Mouse (Mus musculus) heart, embryonic 11.5 days (tissue): Measurements from ENCODE around the gene Dnah2. TPM values are rescaled to one million over a fixed set of nuclear protein-coding genes. Genes with fewer than 3 reads are reported as not detected.

Experiments
- ATAC-seq: fragments of 200-750 bp; cut with Nextera tagmentation; replicated peaks from 2 replicates; pipeline ENCODE4 v1.8.0; 2017; ENCODE audit warnings: moderate library complexity; ENCODE audit not compliant: insufficient number of reproducible peaks, low FRiP score, low TSS enrichment
- H3K27ac ChIP-seq: fragments of 300-500 bp; sonication (generic); 2 replicates; pipeline ENCODE4 v1.5.1; 2014; ENCODE audit warnings: mild to moderate bottlenecking, low read depth, low read length
- H3K27me3 ChIP-seq: fragments of 300-500 bp; sonication (generic); 2 replicates; pipeline ENCODE4 v1.6.1; 2014; ENCODE audit warnings: mild to moderate bottlenecking, low read length, mixed read lengths; ENCODE audit not compliant: control insufficient read depth, insufficient read depth
- H3K36me3 ChIP-seq: fragments of 300-500 bp; sonication (generic); 2 replicates; pipeline ENCODE4 v1.6.1; 2014; ENCODE audit warnings: mild to moderate bottlenecking, low read length, moderate library complexity, mixed read lengths; ENCODE audit not compliant: control insufficient read depth, insufficient read depth
- H3K4me1 ChIP-seq: fragments of 300-500 bp; sonication (generic); 2 replicates; pipeline ENCODE4 v1.6.1; 2014; ENCODE audit warnings: low read length; ENCODE audit not compliant: control insufficient read depth, insufficient read depth
- H3K4me2 ChIP-seq: fragments of 300-500 bp; sonication (generic); 2 replicates; pipeline ENCODE4 v1.6.1; 2014; ENCODE audit warnings: mild to moderate bottlenecking, moderate library complexity
- H3K4me3 ChIP-seq: fragments of 300-500 bp; sonication (generic); 2 replicates; pipeline ENCODE4 v1.5.1; 2014; ENCODE audit warnings: low read depth, low read length
- H3K9ac ChIP-seq: fragments of 300-500 bp; sonication (generic); 2 replicates; pipeline ENCODE4 v1.6.1; 2014; ENCODE audit warnings: mild to moderate bottlenecking, low read depth, low read length, moderate library complexity
- H3K9me3 ChIP-seq: fragments of 300-500 bp; sonication (generic); replicated peaks from 2 replicates; pipeline ENCODE4 v1.6.1; 2016; ENCODE audit warnings: low read length; ENCODE audit not compliant: control insufficient read depth
- WGBS: fragments of 180-500 bp; shearing (Covaris S2); extraction: QIAGEN DNeasy Blood & Tissue Kit; methylation state at CpG from one replicate; pipeline ENCODE4 v1.1.7; 2014; ENCODE audit not compliant: insufficient replicate concordance; 5-methylcytosine and 5-hydroxymethylcytosine counted together
- polyA plus RNA-seq: library from polyadenylated mRNA; unstranded; fragments of >200 nt; fragmentation: Nextera tagmentation; extraction: Ambion mirVana; gene quantifications from 2 replicates; pipeline ENCODE4 v1.2.1, GENCODE M21; 2014

Gene Dnah2
- polyA plus RNA-seq = 0.20 and 1.3 TPM in 2 replicates

GRCm38 (mm10) chr11:69549060-69549656 lies at the start of gene Dnah2:
TSS of gene Dnah2 (minus strand) at chr11:69549110.
- Histone ChIP-seq H3K36me3 (no peaks in the 10 kb centered on the region), H3K4me1 (peaks cover 8% of the 10 kb centered on the region; the same call in 1 of the 2 replicates), H3K4me3 (no peak within 1 kb of the TSS), H3K9me3 (no peaks in the 10 kb centered on the region), H3K4me2 (no peak within 1 kb of the TSS), H3K27me3 (peaks cover 23% of the 10 kb centered on the region), H3K9ac (no peak within 1 kb of the TSS), H3K27ac (no peak within 1 kb of the TSS)
- WGBS = 41% methylated on average over 12 of the region's 12 CpGs
- no peak for ATAC-seq

GRCm38 (mm10) chr11:69594853-69595252 lies 45.9 kb upstream of the Dnah2 start:
- H3K9ac ChIP-seq = no peak overlapping the region
- peaks cover 8% of the 10 kb centered on the region for H3K4me1 ChIP-seq
- H3K9me3 ChIP-seq = no peaks in the 10 kb centered on the region
- no peak overlapping the region for H3K4me3 ChIP-seq
- WGBS = 95% methylated on average over 6 of the region's 6 CpGs
- ATAC-seq = no peak
- no peak overlapping the region for H3K27ac ChIP-seq
- H3K27me3 ChIP-seq = no peaks in the 10 kb centered on the region
- H3K4me2 ChIP-seq = no peak overlapping the region
- H3K36me3 ChIP-seq = peaks cover 12% of the 10 kb centered on the region

- Histone ChIP-seq H3K9ac (no peak overlapping the region), H3K36me3 (peaks cover 29% of the 10 kb centered on the region), H3K4me3 (no peak overlapping the region), H3K9me3 (no peaks in the 10 kb centered on the region), H3K27me3 (no peaks in the 10 kb centered on the region), H3K27ac (no peak overlapping the region), H3K4me1 (no peaks in the 10 kb centered on the region), H3K4me2 (no peak overlapping the region)
- no peak for ATAC-seq
- WGBS = 80% methylated on average over 4 of the region's 4 CpGs
Measured at GRCm38 (mm10) chr11:69592799-69593198, 43.9 kb upstream of the Dnah2 start.

GRCm38 (mm10) chr11:69591899-69592637 lies 43.2 kb upstream of the Dnah2 start:
- no peak overlapping the region for H3K4me3 ChIP-seq
- no peaks in the 10 kb centered on the region for H3K9me3 ChIP-seq
- no peaks in the 10 kb centered on the region for H3K4me1 ChIP-seq
- no peak overlapping the region for H3K9ac ChIP-seq
- no peak overlapping the region for H3K27ac ChIP-seq
- H3K4me2 ChIP-seq = no peak overlapping the region
- ATAC-seq = no peak
- H3K36me3 ChIP-seq = peaks cover 33% of the 10 kb centered on the region
- H3K27me3 ChIP-seq = no peaks in the 10 kb centered on the region
- WGBS = 76% methylated on average over 7 of the region's 7 CpGs

GRCm38 (mm10) chr11:69591424-69591823 lies 42.5 kb upstream of the Dnah2 start:
- no peak overlapping the region for H3K27ac ChIP-seq
- H3K27me3 ChIP-seq = no peaks in the 10 kb centered on the region
- H3K4me1 ChIP-seq = no peaks in the 10 kb centered on the region
- H3K9ac ChIP-seq = no peak overlapping the region
- no peak overlapping the region for H3K4me2 ChIP-seq
- ATAC-seq = no peak
- no peaks in the 10 kb centered on the region for H3K9me3 ChIP-seq
- 75% methylated on average over 3 of the region's 3 CpGs for WGBS
- peaks cover 33% of the 10 kb centered on the region for H3K36me3 ChIP-seq
- no peak overlapping the region for H3K4me3 ChIP-seq

GRCm38 (mm10) chr11:69590622-69591021 lies 41.7 kb upstream of the Dnah2 start:
- no peak overlapping the region for H3K27ac ChIP-seq
- H3K9me3 ChIP-seq = no peaks in the 10 kb centered on the region
- H3K27me3 ChIP-seq = no peaks in the 10 kb centered on the region
- H3K4me3 ChIP-seq = no peak overlapping the region
- H3K4me1 ChIP-seq = peaks cover 6% of the 10 kb centered on the region; the same call in 1 of the 2 replicates
- no peak overlapping the region for H3K9ac ChIP-seq
- 87% methylated on average over 8 of the region's 8 CpGs for WGBS
- ATAC-seq = no peak
- H3K4me2 ChIP-seq = no peak overlapping the region
- H3K36me3 ChIP-seq = peaks cover 33% of the 10 kb centered on the region

- Histone ChIP-seq H3K27me3 (no peaks in the 10 kb centered on the region), H3K4me3 (no peak overlapping the region), H3K36me3 (peaks cover 33% of the 10 kb centered on the region), H3K4me2 (no peak overlapping the region), H3K27ac (no peak overlapping the region), H3K4me1 (peaks cover 10% of the 10 kb centered on the region; the same call in 1 of the 2 replicates), H3K9ac (no peak overlapping the region), H3K9me3 (no peaks in the 10 kb centered on the region)
- ATAC-seq = 0 out of 2 replicates have a peak, but pooled peaks have one; percentile 64
- WGBS = 85% methylated on average over 22 of the region's 22 CpGs
Measured at GRCm38 (mm10) chr11:69589207-69589834, 40.4 kb upstream of the Dnah2 start.

GRCm38 (mm10) chr11:69585718-69586325 lies 36.9 kb upstream of the Dnah2 start:
- no peak for ATAC-seq
- Histone ChIP-seq H3K4me3 (no peak overlapping the region), H3K36me3 (peaks cover 26% of the 10 kb centered on the region), H3K9me3 (no peaks in the 10 kb centered on the region), H3K27ac (no peak overlapping the region), H3K27me3 (no peaks in the 10 kb centered on the region), H3K4me2 (peak overlapping the region; percentile 32), H3K4me1 (peaks cover 17% of the 10 kb centered on the region; the same call in 1 of the 2 replicates), H3K9ac (no peak overlapping the region)
- 58% methylated on average over 7 of the region's 7 CpGs for WGBS
